Mouse (Mus musculus) liver, embryonic 14.5 days (tissue): ENCODE measurements around the gene Haus3. TPM values are rescaled to one million over a fixed set of nuclear protein-coding genes. Genes with fewer than 3 reads are reported as not detected.
A peak's percentile ranks its signal among the peaks of the same experiment; 100 is the strongest.

Experiments used
- ATAC-seq: fragments of 200-750 bp; cut with Nextera tagmentation; 2 replicates; pipeline ENCODE4 v1.8.0; 2017; ENCODE audit warnings: moderate number of reproducible peaks, mild to moderate bottlenecking, moderate library complexity; ENCODE audit not compliant: insufficient read depth
- DNase-seq, 3 experiments: peaks; one replicate each; pipeline ENCODE4 v3.0.0-alpha.2; 2012 to 2013; ENCODE audit warnings: low read depth in 3 of 3, low spot score in 3 of 3
- H3K27ac ChIP-seq: fragments of 300-500 bp; sonication (generic); 2 replicates; pipeline ENCODE4 v1.5.1; 2014; ENCODE audit warnings: moderate library complexity, mild to moderate bottlenecking, control low read depth, inconsistent platforms
- H3K27me3 ChIP-seq: fragments of 300-500 bp; sonication (generic); 2 replicates; pipeline ENCODE4 v1.6.1; 2014; ENCODE audit warnings: mild to moderate bottlenecking, low read length, moderate library complexity; ENCODE audit not compliant: control insufficient read depth, insufficient read depth
- H3K36me3 ChIP-seq: fragments of 300-500 bp; sonication (generic); replicated peaks from 2 replicates; pipeline ENCODE4 v1.6.1; 2014; ENCODE audit warnings: low read depth; ENCODE audit not compliant: control insufficient read depth, insufficient read depth
- H3K4me1 ChIP-seq, 2 experiments: fragments of 200-500 bp in 1 of 2; fragments of 300-500 bp in 1 of 2; sonication (generic) in 1 of 2; replicated peaks; 2 replicates each; pipeline ENCODE4 v1.6.1; 2012 to 2014; ENCODE audit warnings: antibody characterized with exemption in 1 of 2, inconsistent platforms in 1 of 2, low read length in 1 of 2; ENCODE audit not compliant: control insufficient read depth in 2 of 2, insufficient read depth in 2 of 2
- H3K4me2 ChIP-seq: fragments of 300-500 bp; sonication (generic); 2 replicates; pipeline ENCODE4 v1.6.1; 2014; ENCODE audit warnings: low read depth, mild to moderate bottlenecking, control low read depth, moderate library complexity
- H3K4me3 ChIP-seq, 2 experiments: fragments of 200-500 bp in 1 of 2; fragments of 300-500 bp in 1 of 2; sonication (generic) in 1 of 2; 2 replicates each; pipeline ENCODE4 v1.5.1; 2012 to 2014; ENCODE audit warnings: low read depth in 2 of 2, low read length in 2 of 2, mild to moderate bottlenecking in 2 of 2, control low read depth in 1 of 2, inconsistent platforms in 1 of 2, moderate library complexity in 1 of 2; ENCODE audit not compliant: insufficient read depth in 1 of 2
- H3K9ac ChIP-seq: fragments of 300-500 bp; sonication (generic); replicated peaks from 2 replicates; pipeline ENCODE4 v1.6.1; 2014; ENCODE audit warnings: mild to moderate bottlenecking, control low read depth, moderate library complexity
- H3K9me3 ChIP-seq: fragments of 300-500 bp; sonication (generic); 2 replicates; pipeline ENCODE4 v1.6.1; 2016; ENCODE audit warnings: low read length, mixed read lengths; ENCODE audit not compliant: control insufficient read depth
- CTCF ChIP-seq: IDR thresholded peaks from 2 replicates; pipeline ENCODE4 v1.5.1; 2016; ENCODE audit warnings: antibody characterized with exemption, low read depth, control low read depth
- EP300 ChIP-seq: IDR thresholded peaks from 2 replicates; pipeline ENCODE4 v1.6.1; 2016; ENCODE audit warnings: antibody characterized with exemption, low read depth
- WGBS: fragments of 180-500 bp; shearing (Covaris S2); extraction: QIAGEN DNeasy Blood & Tissue Kit; methylation state at CpG from one replicate; pipeline ENCODE4 v1.1.7; 2014; ENCODE audit not compliant: insufficient replicate concordance; 5-methylcytosine and 5-hydroxymethylcytosine counted together
- polyA plus RNA-seq, 2 experiments: library from polyadenylated mRNA; depleted of rRNA in 1 of 2; stranded (reverse) in 1 of 2; unstranded in 1 of 2; fragments of >200 nt; fragmentation: Nextera tagmentation in 1 of 2; extraction: Ambion mirVana in 1 of 2; gene quantifications; 2 replicates each; pipeline versions ENCODE4 v1.2.1 to v1.2.3; 2012 to 2014

Gene Haus3
- polyA plus RNA-seq (2012; rRNA removed) (3.9 and 9.3 TPM in 2 replicates), polyA plus RNA-seq (2014; fragmentation: Nextera tagmentation; extraction: Ambion mirVana) (21.7 and 21.8 TPM in 2 replicates)

- DNase-seq (peak; percentile 97 to 98 (median 98)), ATAC-seq (peak; percentile 100)
- Histone ChIP-seq H3K36me3 (peaks cover 7% of the 10 kb centered on the region), H3K9ac (peak within 1 kb of the TSS; percentile 83), H3K4me1 (peaks cover 3 to 12% of the 10 kb centered on the region in 2 experiments; a peak in 3 of 4 replicates), H3K27ac (peak within 1 kb of the TSS; percentile 81), H3K4me2 (peak within 1 kb of the TSS; percentile 73), H3K4me3 (peak within 1 kb of the TSS; percentile 79 to 87), H3K9me3 (no peaks in the 10 kb centered on the region), H3K27me3 (no peaks in the 10 kb centered on the region)
- WGBS: under 1% methylated on average over 57 of the region's 57 CpGs
- TF ChIP-seq EP300 (no peak), CTCF (peak; percentile 28; the same call in 1 of the 2 replicates)
Measured at GRCm38 (mm10) chr5:34168950-34169891, at the start of gene Haus3, which contains the start of gene Poln. Gene Haus3 (minus strand): TSS chr5:34169527. Gene Poln (minus strand): TSS chr5:34169448.

GRCm38 (mm10) chr5:34218672-34219071, 49.3 kb upstream of the Haus3 start:
- H3K27me3 ChIP-seq: no peaks in the 10 kb centered on the region
- H3K4me1 ChIP-seq: no peaks in the 10 kb centered on the region
- H3K27ac ChIP-seq: no peak overlapping the region
- ATAC-seq (no peak), DNase-seq (no peak)
- H3K4me2 ChIP-seq: no peak overlapping the region
- H3K36me3 ChIP-seq: no peaks in the 10 kb centered on the region
- TF ChIP-seq EP300: no peak
- no peak for TF ChIP-seq CTCF
- H3K4me3 ChIP-seq: no peak overlapping the region
- no peak overlapping the region for H3K9ac ChIP-seq
- no peaks in the 10 kb centered on the region for H3K9me3 ChIP-seq
- whole genome bisulfite sequencing: 33% methylated on average over 5 of the region's 5 CpGs

DNA sequence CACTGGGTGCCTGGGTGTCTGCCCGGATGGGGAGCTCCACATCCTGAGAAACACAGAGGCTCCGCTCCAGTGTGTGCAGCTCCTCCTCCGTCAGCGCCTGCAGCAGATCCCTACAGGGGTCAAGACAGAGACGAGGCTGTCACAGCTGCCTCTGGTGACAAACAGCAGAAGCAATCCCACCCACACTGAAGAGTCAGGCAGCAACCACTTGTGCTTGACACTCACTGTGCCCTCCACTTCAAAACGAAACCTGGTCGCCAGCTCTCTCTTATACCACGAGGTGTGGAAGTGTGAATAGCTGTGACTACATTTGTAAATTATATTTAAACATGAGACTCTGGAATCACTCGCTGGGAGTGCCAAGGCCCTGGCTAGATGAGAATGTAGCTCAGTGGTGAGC, 48.4 kb upstream of the Haus3 start:
- DNase-seq: no peak
- Histone ChIP-seq H3K9ac (no peak overlapping the region), H3K27me3 (no peaks in the 10 kb centered on the region), H3K4me1 (no peaks in the 10 kb centered on the region), H3K27ac (no peak overlapping the region), H3K9me3 (no peaks in the 10 kb centered on the region), H3K36me3 (no peaks in the 10 kb centered on the region), H3K4me2 (no peak overlapping the region), H3K4me3 (no peak overlapping the region)
- TF ChIP-seq CTCF (no peak), EP300 (no peak)
- no peak for ATAC-seq
- WGBS: 54% methylated on average over 9 of the region's 9 CpGs

DNA sequence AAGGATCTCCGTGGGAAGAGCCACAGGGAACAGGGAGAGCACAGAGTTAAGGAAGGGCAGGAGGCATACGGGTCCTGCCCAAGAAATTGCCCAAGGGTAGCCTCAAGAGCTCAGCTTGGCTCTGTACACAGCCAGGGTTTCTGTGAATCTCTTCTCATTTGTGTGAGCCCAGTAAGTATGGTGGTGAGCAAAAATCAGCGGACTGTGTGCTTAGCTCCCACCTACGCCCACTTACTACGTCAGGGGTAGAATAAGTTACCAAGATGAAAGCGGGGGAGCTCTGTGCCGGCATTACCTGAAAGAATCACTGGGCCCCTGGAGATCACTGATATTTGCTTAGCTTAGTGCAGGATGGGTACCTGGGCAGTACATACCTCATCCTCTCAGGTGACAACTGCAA, 46.7 kb upstream of the Haus3 start:
- no peak for TF ChIP-seq CTCF
- TF ChIP-seq EP300: no peak
- Histone ChIP-seq H3K4me2 (no peak overlapping the region), H3K36me3 (no peaks in the 10 kb centered on the region), H3K9ac (no peak overlapping the region), H3K27ac (no peak overlapping the region), H3K9me3 (no peaks in the 10 kb centered on the region), H3K4me1 (no peaks in the 10 kb centered on the region), H3K4me3 (no peak overlapping the region), H3K27me3 (no peaks in the 10 kb centered on the region)
- no peak for ATAC-seq
- no peak for DNase-seq
- 74% methylated on average over 7 of the region's 7 CpGs for WGBS

- Histone ChIP-seq H3K9me3 (no peaks in the 10 kb centered on the region), H3K4me2 (no peak overlapping the region), H3K4me1 (no peaks in the 10 kb centered on the region), H3K9ac (no peak overlapping the region), H3K27ac (no peak overlapping the region), H3K4me3 (no peak overlapping the region), H3K27me3 (no peaks in the 10 kb centered on the region), H3K36me3 (no peaks in the 10 kb centered on the region)
- TF ChIP-seq CTCF (no peak), EP300 (no peak)
- no peak for ATAC-seq
- 54% methylated on average over 8 of the region's 8 CpGs for WGBS
- no peak for DNase-seq
Measured at GRCm38 (mm10) chr5:34213659-34214058, 44.3 kb upstream of the Haus3 start.
